Mouse (Mus musculus): Measurements from ENCODE around the gene Ubl4a. TPM values are rescaled to one million over a fixed set of nuclear protein-coding genes. Genes with fewer than 3 reads are reported as not detected.

Gene Ubl4a
- 74.3 and 76.5 TPM in 2 replicates for polyA plus RNA-seq (2014; fragmentation: Nextera tagmentation; extraction: Ambion mirVana)

- Histone ChIP-seq H3K4me2 (peak within 1 kb of the TSS; percentile 52), H3K36me3 (ENCODE audit: control insufficient read depth, insufficient read depth, low read length) (no peaks in the 10 kb centered on the region), H3K4me3 (ENCODE audit: low read depth, low read length) (peak within 1 kb of the TSS; percentile 32), H3K9ac (ENCODE audit: low read length) (peak within 1 kb of the TSS; percentile 57), H3K27ac (ENCODE audit: low read depth, low read length) (no peak within 1 kb of the TSS), H3K27me3 (ENCODE audit: control insufficient read depth, insufficient read depth, low read length) (no peaks in the 10 kb centered on the region), H3K9me3 (ENCODE audit: control insufficient read depth, low read length) (no peaks in the 10 kb centered on the region), H3K4me1 (ENCODE audit: control insufficient read depth, insufficient read depth, low read length) (no peaks in the 10 kb centered on the region; the same call in 1 of the 2 replicates)
- ATAC-seq (ENCODE audit: low FRiP score) (peak; percentile 93), DNase-seq (ENCODE audit: low spot score, missing footprints) (peak; percentile 93)
- WGBS: 16% methylated on average over 32 of the region's 32 CpGs
Measured at GRCm38 (mm10) chrX:74372888-74373549, at the start of gene Ubl4a, which contains the start of gene Slc10a3. TSS of gene Ubl4a (minus strand) at chrX:74373218. TSS of gene Slc10a3 (minus strand) at chrX:74373349.

DNA sequence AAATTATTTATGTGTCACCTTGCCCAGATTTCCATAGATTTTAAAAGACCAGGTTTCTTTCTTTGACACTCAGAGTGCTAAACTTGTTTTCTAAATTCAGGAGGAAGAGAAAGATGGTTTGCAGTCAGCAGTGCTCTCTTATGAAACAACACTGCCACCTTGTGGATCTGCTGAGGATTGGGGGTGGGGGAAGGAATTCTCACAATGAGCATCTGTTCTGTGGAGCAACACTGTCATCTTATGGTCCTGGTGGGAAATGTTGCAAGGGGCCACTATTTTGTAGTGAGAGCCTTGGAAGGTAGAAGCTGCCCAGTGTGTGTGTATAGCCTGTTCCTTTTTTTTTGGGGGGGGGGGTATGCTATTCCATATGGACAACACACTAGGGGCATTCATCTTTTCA, 40.4 kb upstream of the Ubl4a start:
- Histone ChIP-seq H3K4me3 (ENCODE audit: low read depth, low read length) (no peak overlapping the region), H3K27ac (ENCODE audit: low read depth, low read length) (no peak overlapping the region), H3K36me3 (ENCODE audit: control insufficient read depth, insufficient read depth, low read length) (no peaks in the 10 kb centered on the region), H3K9me3 (ENCODE audit: control insufficient read depth, low read length) (no peaks in the 10 kb centered on the region), H3K9ac (ENCODE audit: low read length) (no peak overlapping the region), H3K27me3 (ENCODE audit: control insufficient read depth, insufficient read depth, low read length) (no peaks in the 10 kb centered on the region), H3K4me1 (ENCODE audit: control insufficient read depth, insufficient read depth, low read length) (no peaks in the 10 kb centered on the region), H3K4me2 (no peak overlapping the region)
- DNase-seq (ENCODE audit: low spot score, missing footprints) (peak; percentile 91), ATAC-seq (ENCODE audit: low FRiP score) (peak; percentile 72)

GRCm38 (mm10) chrX:74408340-74408739, 35.3 kb upstream of the Ubl4a start:
- no peak overlapping the region for H3K27ac ChIP-seq (ENCODE audit: low read depth, low read length)
- H3K36me3 ChIP-seq (ENCODE audit: control insufficient read depth, insufficient read depth, low read length): no peaks in the 10 kb centered on the region
- no peak for ATAC-seq (ENCODE audit: low FRiP score)
- H3K4me2 ChIP-seq: no peak overlapping the region
- H3K4me3 ChIP-seq (ENCODE audit: low read depth, low read length): no peak overlapping the region
- H3K4me1 ChIP-seq (ENCODE audit: control insufficient read depth, insufficient read depth, low read length): no peaks in the 10 kb centered on the region
- DNase-seq (ENCODE audit: low spot score, missing footprints): no peak
- H3K9me3 ChIP-seq (ENCODE audit: control insufficient read depth, low read length): no peaks in the 10 kb centered on the region
- no peak overlapping the region for H3K9ac ChIP-seq (ENCODE audit: low read length)
- 47% methylated on average over 2 of the region's 2 CpGs for WGBS
- H3K27me3 ChIP-seq (ENCODE audit: control insufficient read depth, insufficient read depth, low read length): no peaks in the 10 kb centered on the region

- Histone ChIP-seq H3K36me3 (ENCODE audit: control insufficient read depth, insufficient read depth, low read length) (no peaks in the 10 kb centered on the region), H3K9ac (ENCODE audit: low read length) (no peak overlapping the region), H3K4me2 (no peak overlapping the region), H3K4me1 (ENCODE audit: control insufficient read depth, insufficient read depth, low read length) (no peaks in the 10 kb centered on the region), H3K27ac (ENCODE audit: low read depth, low read length) (no peak overlapping the region), H3K27me3 (ENCODE audit: control insufficient read depth, insufficient read depth, low read length) (no peaks in the 10 kb centered on the region), H3K9me3 (ENCODE audit: control insufficient read depth, low read length) (no peaks in the 10 kb centered on the region), H3K4me3 (ENCODE audit: low read depth, low read length) (no peak overlapping the region)
- no peak for DNase-seq (ENCODE audit: low spot score, missing footprints)
- no peak for ATAC-seq (ENCODE audit: low FRiP score)
- 81% methylated on average over 3 of the region's 3 CpGs for WGBS
Measured at GRCm38 (mm10) chrX:74400136-74400535, 27.1 kb upstream of the Ubl4a start.

DNA sequence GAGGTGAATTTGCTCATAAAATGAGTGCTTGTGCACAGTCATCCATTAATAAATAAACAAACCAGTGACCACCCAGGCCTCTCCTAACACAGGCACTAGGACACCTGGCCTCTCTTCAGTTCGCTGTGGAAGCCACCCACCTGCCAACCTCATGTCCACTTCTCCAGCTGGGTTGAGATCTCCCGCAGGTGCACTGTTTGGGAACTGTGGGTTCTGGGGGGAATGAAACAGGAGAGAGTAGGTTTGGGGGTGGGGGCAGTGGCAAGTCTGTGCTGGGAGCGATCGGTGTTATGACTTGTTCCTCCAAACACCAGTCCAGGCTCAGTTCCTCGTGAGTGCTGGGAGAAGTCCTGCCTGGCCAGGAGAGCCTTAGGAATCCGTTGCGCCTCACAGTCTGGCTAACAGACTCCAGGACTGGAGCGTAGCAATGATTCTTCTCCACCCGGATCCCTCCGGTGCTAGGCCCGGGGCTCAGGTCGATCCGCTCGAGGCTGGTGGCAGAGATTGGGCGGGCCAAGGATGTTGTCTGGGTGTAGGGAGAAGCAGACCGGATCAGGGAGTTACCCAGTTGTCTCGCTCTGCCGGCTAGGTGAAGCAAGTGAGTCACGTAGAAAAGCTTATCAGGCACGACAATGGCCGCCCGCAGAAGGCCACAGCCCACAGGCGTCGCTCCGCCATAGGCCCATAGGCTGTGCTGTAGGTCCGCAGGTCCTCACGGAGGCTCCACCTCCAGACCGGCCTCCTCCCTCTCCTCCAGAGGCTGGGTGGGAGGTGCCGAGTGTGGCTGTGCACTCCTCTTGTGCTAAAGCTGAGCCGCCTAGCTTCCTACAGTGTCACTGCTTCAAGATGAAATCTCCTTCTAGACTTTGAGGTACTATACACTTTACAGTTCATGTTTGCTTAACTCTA, 19.8 kb upstream of the Ubl4a start, which contains the start of the genes Fam3a and Ikbkg:
Fam3a (minus strand) TSS at position 738 of the 909 bp plus-strand sequence.
Ikbkg (plus strand) TSS at position 756 of the 909 bp plus-strand sequence.
- Histone ChIP-seq H3K9me3 (ENCODE audit: control insufficient read depth, low read length) (no peaks in the 10 kb centered on the region), H3K4me3 (ENCODE audit: low read depth, low read length) (peak within 1 kb of the TSS; percentile 46), H3K27me3 (ENCODE audit: control insufficient read depth, insufficient read depth, low read length) (no peaks in the 10 kb centered on the region), H3K9ac (ENCODE audit: low read length) (peak within 1 kb of the TSS; percentile 70), H3K36me3 (ENCODE audit: control insufficient read depth, insufficient read depth, low read length) (no peaks in the 10 kb centered on the region), H3K4me1 (ENCODE audit: control insufficient read depth, insufficient read depth, low read length) (no peaks in the 10 kb centered on the region), H3K27ac (ENCODE audit: low read depth, low read length) (peak within 1 kb of the TSS; percentile 30; the same call in 1 of the 2 replicates), H3K4me2 (peak within 1 kb of the TSS; percentile 56)
- peak; percentile 100 for ATAC-seq (ENCODE audit: low FRiP score)
- DNase-seq (ENCODE audit: low spot score, missing footprints): peak; percentile 95
- WGBS: 22% methylated on average over 30 of the region's 30 CpGs

DNA sequence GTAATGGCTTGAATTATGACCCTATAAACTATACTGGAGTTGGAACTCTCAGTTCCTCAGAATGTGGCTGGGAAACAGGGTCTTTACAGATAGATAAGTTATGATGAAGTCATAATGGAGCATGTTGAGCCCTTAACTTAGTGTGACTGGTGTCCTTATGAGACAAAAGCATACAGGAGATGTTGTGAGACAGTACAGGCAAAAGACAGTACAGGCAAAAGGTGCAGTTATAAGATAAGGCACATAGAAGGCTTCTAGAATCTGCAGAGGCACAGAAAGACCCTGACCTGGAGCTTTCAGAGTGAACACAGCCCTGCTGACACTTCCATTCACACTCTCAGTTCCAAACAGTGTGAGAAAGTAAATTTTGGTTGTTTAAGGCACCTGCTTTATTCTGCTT, 15.1 kb upstream of the Ubl4a start:
- no peaks in the 10 kb centered on the region for H3K4me1 ChIP-seq (ENCODE audit: control insufficient read depth, insufficient read depth, low read length)
- ATAC-seq (ENCODE audit: low FRiP score): no peak

DNA sequence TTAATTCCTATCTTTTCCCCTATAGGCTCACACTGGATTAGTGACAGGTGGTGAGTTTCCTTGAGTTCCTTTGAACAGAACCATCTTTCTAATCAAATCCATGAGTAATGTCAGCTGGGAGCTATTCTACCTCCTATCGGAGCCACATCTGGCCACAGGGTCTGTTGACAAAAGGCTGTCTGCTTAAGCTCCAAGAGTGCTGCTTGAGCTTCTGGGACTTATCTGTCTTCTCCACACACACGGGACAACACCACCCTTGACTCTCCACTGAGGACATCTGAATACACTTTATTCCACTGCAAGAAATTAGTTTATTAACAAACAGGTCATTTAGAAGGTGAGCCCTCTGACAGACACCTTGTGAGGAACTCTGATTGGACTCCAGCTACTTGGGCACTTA, 11.4 kb upstream of the Ubl4a start:
- no peak overlapping the region for H3K4me2 ChIP-seq
- H3K9ac ChIP-seq (ENCODE audit: low read length): no peak overlapping the region
- H3K4me3 ChIP-seq (ENCODE audit: low read depth, low read length): no peak overlapping the region
- 88% methylated on average over 2 of the region's 2 CpGs for WGBS
- no peak for ATAC-seq (ENCODE audit: low FRiP score)
- no peaks in the 10 kb centered on the region for H3K9me3 ChIP-seq (ENCODE audit: control insufficient read depth, low read length)
- H3K27me3 ChIP-seq (ENCODE audit: control insufficient read depth, insufficient read depth, low read length): no peaks in the 10 kb centered on the region
- no peak overlapping the region for H3K27ac ChIP-seq (ENCODE audit: low read depth, low read length)
- H3K36me3 ChIP-seq (ENCODE audit: control insufficient read depth, insufficient read depth, low read length): no peaks in the 10 kb centered on the region
- no peaks in the 10 kb centered on the region for H3K4me1 ChIP-seq (ENCODE audit: control insufficient read depth, insufficient read depth, low read length)
- DNase-seq (ENCODE audit: low spot score, missing footprints): no peak

More for the DNA sequence above, 15.1 kb upstream of the Ubl4a start:
- H3K4me2 ChIP-seq: no peak overlapping the region
- no peaks in the 10 kb centered on the region for H3K27me3 ChIP-seq (ENCODE audit: control insufficient read depth, insufficient read depth, low read length)
- no peak overlapping the region for H3K27ac ChIP-seq (ENCODE audit: low read depth, low read length)
- H3K9ac ChIP-seq (ENCODE audit: low read length): no peak overlapping the region
- H3K36me3 ChIP-seq (ENCODE audit: control insufficient read depth, insufficient read depth, low read length): no peaks in the 10 kb centered on the region
- no peaks in the 10 kb centered on the region for H3K9me3 ChIP-seq (ENCODE audit: control insufficient read depth, low read length)
- no peak overlapping the region for H3K4me3 ChIP-seq (ENCODE audit: low read depth, low read length)
- no peak for DNase-seq (ENCODE audit: low spot score, missing footprints)

GRCm38 (mm10) chrX:74368209-74368909, 4.7 kb downstream of the Ubl4a start:
- Histone ChIP-seq H3K27ac (ENCODE audit: low read depth, low read length) (no peak overlapping the region; the same call in 1 of the 2 replicates), H3K36me3 (ENCODE audit: control insufficient read depth, insufficient read depth, low read length) (no peaks in the 10 kb centered on the region), H3K4me1 (ENCODE audit: control insufficient read depth, insufficient read depth, low read length) (peaks cover 6% of the 10 kb centered on the region), H3K9me3 (ENCODE audit: control insufficient read depth, low read length) (no peaks in the 10 kb centered on the region), H3K27me3 (ENCODE audit: control insufficient read depth, insufficient read depth, low read length) (no peaks in the 10 kb centered on the region), H3K9ac (ENCODE audit: low read length) (peak overlapping the region; percentile 76), H3K4me3 (ENCODE audit: low read depth, low read length) (peak overlapping the region; percentile 59), H3K4me2 (peak overlapping the region; percentile 61)
- peak; percentile 82 for ATAC-seq (ENCODE audit: low FRiP score)
- WGBS: 21% methylated on average over 41 of the region's 49 CpGs
- peak; percentile 93 for DNase-seq (ENCODE audit: low spot score, missing footprints)
